Mouse (Mus musculus): ENCODE measurements at regions not wholly inside any gene's neighbourhood (a gene's known extent, or its start where the extent isn't known, plus 50 kb on each side); places are given as distances from the start of the nearest gene placed in this dataset.
A peak's percentile ranks its signal among the peaks of the same experiment; 100 is the strongest.

DNA sequence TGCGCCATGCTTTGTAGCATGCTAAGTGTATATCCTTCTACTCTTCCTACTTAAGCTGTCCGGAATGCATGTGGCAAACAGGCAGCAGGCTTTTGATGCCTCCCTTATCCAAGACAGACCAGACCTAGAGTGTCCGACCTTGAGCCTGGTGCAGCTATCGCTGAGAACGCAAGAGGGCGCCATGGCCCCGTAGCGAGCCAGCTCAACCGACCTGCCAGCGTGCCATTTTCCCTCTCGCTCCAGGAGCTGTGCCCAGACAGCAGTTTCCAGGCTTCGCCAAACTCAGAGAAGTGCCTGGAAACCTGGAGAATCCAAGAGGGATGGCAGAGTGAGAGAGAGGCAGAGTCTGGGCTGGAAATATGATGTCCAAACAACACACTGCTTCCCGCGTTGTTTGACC lies 155.8 kb upstream of the Gm12830 start:
- WGBS, result 3% methylated on average over 14 of the region's 14 CpGs
- DNase-seq (ENCODE audit: low read depth, low spot score), result no peak

DNA sequence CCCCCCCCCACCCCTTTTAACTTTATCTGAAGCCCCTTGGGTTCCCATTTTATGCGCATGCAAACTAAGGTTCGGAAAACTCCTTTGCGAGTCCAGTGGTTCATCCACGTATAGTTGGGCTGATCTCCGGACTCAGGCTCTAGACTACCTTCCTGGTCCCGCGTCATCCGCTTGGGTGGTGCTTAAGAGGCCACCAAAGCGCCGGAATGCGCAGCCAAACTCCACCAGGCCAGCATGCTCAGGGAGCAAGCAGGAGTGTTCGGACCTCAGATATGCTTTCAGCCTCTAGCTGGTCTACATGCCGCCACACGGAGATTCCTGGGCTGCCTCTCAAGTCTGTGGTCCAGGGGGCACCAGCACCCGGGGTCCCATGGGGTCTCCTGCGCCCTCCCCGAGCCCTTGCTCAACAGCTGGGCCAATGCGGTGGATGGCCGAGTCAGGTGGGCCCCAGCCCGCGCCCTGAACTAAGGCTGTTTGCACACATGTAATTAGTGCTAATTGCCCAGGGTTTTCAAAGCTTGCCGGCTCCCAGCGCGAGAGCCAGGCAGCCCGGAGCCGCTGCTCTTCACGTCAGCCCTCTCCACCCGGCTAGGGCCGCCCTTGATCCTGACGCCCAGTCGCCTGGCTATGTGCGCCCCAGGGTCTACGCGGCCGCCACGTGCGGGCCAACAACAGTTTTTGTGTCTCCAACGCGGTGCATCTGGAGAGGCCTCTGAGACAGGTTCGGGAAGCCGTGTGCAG lies 155.1 kb upstream of the Gm12830 start:
- no peak for DNase-seq (ENCODE audit: low read depth, low spot score)
- 24% methylated on average over 41 of the region's 41 CpGs for WGBS

DNA sequence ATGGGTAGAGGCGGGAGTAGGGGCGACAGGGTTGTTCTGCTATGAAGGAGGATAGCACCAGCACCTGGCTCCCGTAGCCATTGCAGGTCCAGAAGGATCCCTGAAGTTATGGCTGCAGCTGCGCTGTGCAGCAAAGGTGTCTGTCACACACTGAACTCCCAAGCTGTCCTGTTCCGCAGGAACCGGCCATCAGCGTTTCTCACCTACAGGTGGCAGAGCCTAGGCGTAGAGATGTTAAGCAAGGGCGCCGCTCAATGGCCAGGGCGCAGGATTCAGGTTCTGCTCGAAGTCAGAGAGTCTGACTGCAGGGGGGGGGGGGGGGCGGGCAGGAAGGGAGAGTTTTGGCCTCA lies 154.6 kb upstream of the Gm12830 start:
- WGBS, result 34% methylated on average over 13 of the region's 13 CpGs

DNA sequence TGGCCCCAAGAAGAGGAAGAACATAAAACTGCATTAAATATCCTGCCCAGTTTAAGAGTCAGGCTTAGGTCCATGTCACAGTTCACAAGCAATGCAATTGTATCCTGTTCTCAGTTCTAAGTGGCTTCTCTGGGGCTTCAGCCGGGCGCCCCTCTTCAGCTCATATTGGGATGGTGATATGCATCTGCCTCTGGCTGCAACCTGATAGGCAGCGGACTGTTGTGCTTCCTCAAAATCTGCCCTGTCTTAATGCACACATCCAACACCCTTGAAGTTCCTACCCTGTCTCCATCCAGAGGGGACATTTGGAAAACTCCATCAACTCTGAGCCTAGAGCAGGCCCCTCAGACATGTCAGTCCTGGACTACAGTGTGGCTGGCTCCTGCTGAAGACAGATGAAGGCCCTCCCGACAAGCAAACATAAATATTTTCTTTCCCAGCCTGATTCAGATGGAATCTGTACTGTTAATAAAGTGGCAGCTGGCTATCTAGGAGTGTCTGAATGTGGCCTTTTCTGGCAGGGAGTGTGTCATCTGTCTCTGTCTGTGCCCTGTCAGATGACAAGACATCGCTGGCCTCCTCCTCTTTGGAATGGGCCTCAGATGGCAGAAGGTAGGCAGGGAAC lies 149.3 kb upstream of the Gm12830 start:
- no peak for DNase-seq (ENCODE audit: low read depth, low spot score)

More for the DNA sequence above, 154.6 kb upstream of the Gm12830 start:
- no peak for DNase-seq (ENCODE audit: low read depth, low spot score)

DNA sequence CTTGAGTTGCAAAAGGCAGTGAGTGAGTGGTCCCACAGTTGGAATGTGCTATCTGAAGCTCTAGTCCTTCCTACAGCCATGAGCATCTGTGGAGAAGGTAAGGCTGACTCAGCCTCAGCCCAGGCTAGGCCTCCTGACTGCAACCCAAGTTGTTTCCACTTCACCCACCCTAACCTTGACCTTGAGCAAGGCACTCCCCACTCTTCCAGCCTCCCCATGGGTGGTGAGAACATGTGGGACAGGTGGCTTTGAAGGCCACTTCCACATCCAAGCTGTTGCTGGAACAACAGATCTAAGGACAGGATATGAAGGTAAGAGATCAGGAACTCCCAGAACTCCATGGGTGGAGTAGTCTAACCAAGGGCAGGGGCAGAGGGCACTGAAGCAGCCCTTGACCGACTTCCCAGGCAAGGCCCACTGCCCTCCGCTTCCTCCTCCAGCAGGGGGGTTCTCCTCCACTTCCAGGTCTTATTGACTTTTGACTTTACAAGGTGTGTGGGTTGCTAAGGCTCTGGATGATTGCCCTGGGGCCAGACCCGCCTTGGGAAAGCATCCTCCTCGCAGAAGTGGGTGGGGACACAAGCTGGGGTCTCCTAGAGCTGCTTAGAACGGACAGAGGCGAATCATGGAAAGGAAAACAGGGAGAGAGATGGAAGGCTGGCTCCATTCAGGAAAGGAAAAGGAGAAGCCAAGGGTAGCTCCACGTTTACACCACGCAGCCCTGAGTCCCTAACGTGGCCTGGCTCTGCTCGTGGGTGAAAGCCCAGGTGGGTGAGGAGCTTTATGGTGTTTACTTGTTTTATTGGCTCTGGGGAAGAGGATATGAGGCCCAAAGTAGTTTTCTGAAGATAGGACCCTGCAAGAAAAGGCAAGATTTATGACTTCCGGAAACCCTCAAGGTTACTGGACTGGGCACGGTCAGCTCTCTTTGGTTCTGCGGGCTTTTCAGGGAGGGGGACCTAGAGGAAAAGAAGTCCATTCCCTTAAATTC lies 144.3 kb upstream of the Gm12830 start:
- WGBS, result 19% methylated on average over 13 of the region's 13 CpGs
- DNase-seq (ENCODE audit: low read depth, low spot score), result peak; percentile 85

More for the DNA sequence above, 149.3 kb upstream of the Gm12830 start:
- 60% methylated on average over 5 of the region's 5 CpGs for WGBS

DNA sequence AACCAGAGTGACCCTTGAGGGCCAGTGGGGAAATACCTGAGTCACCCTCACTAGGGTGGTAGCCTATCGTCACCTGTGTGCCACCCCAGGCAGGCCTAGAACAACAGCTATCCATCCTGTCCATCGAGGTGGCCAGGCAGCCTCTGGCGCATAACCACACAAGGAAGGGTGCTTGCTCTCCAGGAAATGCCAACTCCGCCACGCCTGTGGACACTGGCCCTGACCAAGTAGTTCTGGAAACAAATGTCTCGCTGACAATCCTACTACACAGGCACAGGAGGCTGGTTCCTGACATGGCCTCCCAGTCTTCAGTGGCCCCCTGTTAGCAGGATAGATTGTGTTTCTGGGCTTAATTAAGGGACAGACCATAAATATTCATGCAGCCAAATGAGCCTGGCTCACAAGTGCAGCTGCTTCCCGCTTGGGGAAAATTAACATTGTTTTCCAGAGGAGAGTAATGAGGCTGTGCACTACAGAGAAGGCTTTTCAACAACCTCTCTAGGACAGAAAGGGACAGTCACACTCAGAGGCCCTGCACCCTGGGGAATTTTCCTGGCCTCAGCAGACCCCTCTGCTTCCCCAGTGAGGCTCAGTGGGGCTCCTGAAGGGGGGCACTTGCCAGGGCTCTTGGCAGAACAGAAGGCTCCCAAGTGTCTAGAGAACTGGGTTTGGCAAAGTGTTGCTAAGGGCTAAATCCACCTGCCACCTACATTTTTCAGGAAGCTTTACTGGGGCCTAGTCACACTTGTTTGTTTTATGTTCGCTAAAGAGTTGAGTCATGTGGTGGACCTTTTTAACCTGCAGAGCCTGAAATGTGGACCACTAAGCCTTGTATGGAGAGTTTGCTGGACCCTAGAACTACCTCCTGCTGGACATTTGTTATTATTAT lies 143.2 kb upstream of the Gm12830 start:
- 34% methylated on average over 8 of the region's 8 CpGs for WGBS
- DNase-seq (ENCODE audit: low read depth, low spot score), result no peak

DNA sequence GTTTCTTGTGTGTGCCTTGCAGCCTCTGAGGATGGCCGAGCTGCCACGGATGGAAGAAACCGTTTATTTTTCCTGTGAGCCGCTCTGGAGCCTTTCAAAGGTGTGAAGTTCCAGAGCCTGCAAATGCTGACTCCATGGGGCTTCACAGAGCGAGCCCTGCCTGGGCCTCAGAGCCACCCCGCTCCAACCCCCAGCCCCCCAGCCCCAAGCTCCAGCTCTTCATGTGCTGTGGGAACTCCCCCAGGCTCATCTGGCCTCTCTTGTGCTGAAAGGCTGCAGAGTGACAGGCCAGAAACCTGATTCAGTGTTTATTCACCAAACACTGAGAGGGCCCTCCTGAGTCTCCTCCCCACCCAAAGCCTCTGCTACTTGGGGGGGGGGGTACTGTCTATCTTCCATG lies 141.2 kb upstream of the Gm12830 start:
- 63% methylated on average over 6 of the region's 6 CpGs for WGBS

DNA sequence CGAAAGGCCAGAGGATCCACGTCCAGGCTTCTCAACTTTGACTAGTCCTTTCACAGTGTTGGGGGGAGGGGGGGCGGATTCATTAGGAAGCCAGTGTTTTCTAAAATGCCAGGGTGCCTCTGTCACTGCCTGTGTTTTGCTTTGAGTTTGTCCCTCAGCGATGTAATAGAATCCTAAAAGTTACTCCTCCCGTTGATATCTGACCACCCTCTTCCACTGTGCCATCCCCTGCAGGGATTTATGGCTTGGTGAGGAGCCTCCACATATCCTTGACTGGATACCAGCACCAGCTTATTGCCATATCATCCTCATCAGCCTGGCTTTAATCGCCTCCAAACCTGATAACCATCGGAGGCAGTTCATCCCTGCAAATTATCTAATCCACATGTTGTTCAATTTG lies 138.6 kb upstream of the Gm12830 start:
- 42% methylated on average over 7 of the region's 7 CpGs for WGBS
- DNase-seq (ENCODE audit: low read depth, low spot score), result no peak

More for the DNA sequence above, 141.2 kb upstream of the Gm12830 start:
- DNase-seq (ENCODE audit: low read depth, low spot score), result no peak

DNA sequence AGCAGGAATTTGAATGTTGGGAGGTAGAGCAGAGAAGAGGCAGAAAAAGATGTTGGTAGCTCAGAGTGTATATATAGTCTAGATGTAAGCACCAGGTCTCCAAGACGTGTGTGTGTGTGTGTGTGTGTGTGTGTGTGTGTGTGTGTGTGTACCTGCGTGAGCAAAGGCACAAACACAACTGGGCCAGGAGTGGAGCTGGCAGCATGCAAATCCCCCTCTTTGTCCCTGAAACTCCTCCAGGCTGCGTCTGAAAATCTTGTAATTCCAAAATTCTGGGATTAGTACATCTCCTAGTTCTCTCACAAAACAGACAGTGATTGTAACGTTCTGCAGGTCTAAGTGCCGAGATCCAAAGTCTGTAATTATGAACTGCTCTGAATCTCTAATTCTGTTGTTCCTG lies 137.8 kb upstream of the Gm12830 start:
- DNase-seq (ENCODE audit: low read depth, low spot score), result no peak
- WGBS, result 37% methylated on average over 5 of the region's 5 CpGs

DNA sequence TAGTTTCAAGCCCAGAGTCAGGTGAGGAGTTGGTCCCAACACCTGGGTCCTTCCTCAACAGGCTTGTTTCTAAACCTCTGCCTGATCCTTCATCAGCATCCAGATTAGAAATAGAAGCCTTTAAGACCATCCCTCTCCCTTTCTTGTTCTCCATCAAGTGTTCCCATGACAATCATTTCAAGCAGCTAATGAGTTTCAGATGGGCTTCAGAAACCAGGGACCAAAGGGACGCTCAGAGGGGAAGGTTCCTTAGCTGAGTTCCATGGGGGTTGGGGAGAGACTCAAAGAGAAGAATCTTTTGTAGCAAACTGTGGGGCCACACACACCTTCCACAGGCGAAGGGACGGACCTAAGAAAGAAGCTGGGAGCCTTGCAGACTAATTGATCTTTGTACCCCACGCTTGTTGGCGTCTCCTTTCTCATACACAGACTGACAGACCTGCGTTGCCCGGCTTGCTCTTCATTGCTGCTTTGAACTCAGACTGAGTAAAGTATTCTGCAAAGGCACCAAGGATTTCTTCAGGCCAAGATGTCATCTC lies 136.6 kb upstream of the Gm12830 start:
- no peak for DNase-seq (ENCODE audit: low read depth, low spot score)
- WGBS, result 39% methylated on average over 7 of the region's 7 CpGs

DNA sequence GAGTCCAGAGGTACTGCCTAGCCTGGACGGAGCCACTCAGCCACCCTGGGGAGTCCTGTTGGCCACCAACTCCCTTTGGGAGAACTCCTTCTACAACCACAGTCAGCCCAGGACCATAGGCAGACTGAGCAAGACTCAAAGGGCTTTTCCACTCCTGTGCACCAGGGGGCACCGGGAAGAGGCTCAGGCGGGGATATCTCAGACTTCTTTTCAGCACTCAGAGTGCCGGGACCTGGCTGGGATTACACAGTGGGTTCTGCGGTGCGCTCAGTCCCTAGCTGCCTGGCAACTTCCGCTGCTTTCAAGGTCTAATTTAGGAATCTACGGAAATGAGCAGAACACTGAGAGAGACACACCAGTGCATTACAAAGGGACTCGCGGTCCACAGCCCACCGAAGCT lies 136.1 kb upstream of the Gm12830 start:
- 11% methylated on average over 11 of the region's 11 CpGs for WGBS
- DNase-seq (ENCODE audit: low read depth, low spot score), result no peak

DNA sequence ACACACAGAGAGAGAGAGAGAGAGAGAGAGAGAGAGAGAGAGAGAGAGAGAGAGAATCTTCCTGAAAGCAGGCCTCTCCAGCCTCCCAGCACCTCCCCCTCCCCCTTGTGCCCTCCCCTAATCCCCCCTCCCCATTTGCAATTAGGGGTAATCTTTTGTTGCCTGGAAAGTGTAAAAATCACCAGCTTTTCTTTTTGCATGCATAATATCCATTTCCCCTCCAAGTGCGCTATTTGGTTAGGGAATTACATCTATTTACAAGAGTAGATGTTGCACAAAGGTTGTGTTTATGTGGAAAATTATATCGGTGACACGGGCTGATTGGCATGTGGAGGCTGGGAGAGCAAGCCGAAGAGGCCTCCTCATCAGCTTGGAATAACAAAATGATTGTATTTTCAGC lies 135.4 kb upstream of the Gm12830 start:
- 47% methylated on average over 4 of the region's 4 CpGs for WGBS
- DNase-seq (ENCODE audit: low read depth, low spot score), result no peak

DNA sequence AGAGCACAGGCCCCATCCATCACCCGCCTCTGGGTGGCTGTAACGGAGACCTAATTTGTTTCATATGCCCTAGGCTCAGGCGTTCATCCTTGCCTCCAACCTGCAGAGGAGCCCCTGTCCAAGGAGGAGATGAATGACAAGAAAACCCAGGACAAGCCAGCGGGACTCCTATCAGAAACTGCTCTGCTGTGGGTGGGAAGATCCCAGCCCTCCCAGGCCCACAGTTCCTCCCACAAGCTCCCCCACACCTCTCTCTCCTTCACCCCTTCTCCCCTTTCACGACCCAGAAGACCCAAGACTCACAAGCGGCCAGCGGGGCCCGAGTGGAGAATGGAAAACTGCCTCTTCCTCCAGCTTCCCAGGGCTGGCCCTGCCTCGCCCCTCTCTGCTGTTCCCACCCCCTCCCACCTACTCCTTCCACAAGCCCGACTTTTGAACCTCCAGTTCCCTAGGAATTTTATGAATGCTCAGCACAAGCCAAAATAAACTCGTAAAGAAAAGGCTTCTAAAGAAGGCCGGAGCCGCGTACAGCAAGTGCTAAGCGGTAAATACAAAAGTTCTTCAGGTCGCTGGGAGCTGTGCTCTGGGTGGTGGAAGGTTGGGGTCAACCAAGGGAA lies 133.1 kb upstream of the Gm12830 start:
- no peak for DNase-seq (ENCODE audit: low read depth, low spot score)
- WGBS, result 13% methylated on average over 16 of the region's 16 CpGs

DNA sequence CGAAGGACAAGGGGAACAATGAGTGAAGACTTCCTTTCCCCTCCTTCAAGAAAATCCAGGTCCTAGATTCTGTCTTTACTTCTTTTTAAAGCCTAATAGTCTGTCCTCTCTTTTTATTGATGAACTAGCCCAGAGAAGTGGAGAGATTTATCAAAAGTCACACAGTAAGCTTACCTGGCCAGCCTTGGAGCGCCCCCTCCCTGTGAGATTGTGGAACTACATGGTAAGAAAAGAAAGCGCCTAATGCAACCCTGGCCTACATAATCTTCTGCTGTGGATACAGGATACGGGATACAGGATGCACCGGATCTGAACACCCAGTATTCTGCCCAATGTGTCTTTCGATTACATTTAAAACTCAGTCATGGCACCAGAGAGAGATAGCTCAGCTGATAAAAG lies 132.6 kb upstream of the Gm12830 start:
- 50% methylated on average over 6 of the region's 6 CpGs for WGBS
- DNase-seq (ENCODE audit: low read depth, low spot score), result no peak

DNA sequence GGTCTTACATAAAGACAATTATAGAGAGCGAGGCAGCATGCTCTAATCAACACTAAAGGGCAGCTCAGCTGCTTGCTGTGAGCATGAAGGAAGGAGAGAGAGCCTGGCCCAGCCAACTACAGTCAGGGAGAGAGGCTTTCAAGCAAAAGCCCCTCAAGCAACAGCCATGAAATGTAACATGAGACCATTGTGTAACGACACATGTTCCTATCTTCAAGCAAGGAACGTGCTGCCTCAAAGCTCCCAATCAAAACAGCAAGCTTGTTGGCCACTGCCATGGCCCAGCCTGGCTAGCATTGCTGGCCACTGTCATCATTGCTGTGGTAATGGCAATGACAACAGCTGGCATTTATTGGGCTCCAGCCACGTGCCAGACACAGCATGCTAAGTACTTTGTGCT lies 115.9 kb upstream of the Gm12830 start:
- 67% methylated on average over 4 of the region's 4 CpGs for WGBS
- no peak for DNase-seq (ENCODE audit: low read depth, low spot score)

DNA sequence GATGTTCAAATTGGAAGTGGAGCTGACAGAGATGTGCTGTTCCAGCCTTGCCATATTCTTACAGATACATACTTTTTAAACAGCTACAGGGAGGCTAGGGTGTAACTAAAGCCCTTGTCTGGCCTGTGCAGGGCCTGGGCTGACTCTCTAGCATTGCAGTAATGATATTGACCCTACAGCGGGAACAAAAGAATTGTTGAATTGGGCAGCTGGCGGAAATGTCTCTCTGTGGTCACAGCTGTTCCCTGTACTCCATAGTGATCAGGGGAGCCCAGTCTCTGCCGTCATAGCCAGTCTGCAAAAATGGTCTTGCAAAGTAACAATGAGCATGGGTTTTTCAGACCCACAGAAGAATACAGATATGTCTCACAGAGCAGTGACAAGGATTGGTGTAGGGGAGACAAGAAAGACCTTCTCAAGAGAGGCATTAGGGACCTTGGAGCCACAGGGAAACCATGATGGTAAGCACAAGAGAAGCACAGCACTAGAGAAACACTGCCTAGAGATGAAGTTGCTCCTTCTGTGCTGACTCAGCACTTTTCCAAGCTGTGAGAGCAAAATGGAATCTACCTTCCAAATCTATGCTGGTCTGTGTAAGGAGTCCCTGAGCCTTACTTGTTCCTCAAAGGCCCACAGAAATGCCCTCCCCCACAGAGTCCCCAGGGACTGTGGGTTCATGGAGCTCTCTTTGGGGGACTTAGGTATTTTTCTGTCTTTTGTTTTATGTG lies 111.2 kb upstream of the Gm12830 start:
- 91% methylated on average over 3 of the region's 3 CpGs for WGBS
- no peak for DNase-seq (ENCODE audit: low read depth, low spot score)

DNA sequence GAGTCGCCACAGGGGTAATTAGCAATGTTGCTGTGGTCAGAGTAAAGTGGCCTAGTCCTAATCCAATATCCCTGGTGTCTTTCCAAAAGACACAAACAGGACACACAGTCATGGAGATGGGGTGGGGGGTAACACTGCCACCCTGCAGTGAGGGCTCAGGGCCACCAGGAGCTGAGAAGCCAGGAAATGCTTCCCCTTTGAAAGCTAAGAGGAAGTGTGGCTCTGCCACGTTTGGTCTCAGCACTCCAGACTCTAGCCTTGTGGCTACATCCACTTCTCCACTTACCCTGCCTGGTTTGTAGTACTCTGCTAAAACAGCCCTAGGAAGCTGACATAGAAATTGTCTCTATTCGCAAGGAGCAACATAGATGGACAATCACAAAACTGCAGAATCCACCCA lies 110.4 kb upstream of the Gm12830 start:
- WGBS, result 77% methylated on average over 3 of the region's 3 CpGs

DNA sequence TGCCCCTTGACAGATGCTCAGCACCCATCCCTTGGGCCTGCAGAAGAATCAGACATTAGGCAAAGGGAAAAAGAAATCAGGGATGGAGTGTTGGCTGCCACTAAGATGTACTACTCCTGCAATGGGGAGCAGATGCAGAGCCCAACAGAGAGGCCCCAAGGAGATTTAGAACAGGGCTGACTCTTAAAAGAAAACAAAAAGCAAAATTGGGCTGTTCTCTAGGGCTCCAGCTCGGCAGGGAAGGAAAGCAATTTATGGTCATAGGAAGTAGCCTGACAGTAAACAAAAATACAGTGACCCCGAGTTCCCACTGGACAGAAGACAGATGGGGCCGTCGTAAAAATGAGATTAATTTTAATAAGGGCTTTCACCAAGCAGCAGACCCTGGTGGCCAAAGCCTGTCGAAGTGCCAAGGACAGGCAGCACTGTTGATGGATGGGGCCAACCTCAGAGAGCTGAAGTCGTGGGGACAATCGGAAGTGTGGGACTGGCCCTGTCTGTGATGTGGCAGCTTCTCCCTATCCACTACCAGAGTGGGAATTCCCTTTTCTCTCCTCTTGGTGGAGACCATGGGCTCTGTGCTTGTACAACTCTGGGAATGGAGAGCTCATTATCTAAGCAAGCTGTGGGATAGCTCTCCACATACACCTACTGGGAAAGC lies 109.4 kb upstream of the Gm12830 start:
- no peak for DNase-seq (ENCODE audit: low read depth, low spot score)
- 46% methylated on average over 7 of the region's 7 CpGs for WGBS

More for the DNA sequence above, 110.4 kb upstream of the Gm12830 start:
- no peak for DNase-seq (ENCODE audit: low read depth, low spot score)

Data from large intestine, adult 2 months (tissue).